ENCODE assay signal across 8 mouse cellular contexts in genomic region chr1:127868300-127869261, GRCm38 (mm10). TPM values are rescaled to one million over a fixed set of nuclear protein-coding genes. Genes with fewer than 3 reads are reported as not detected.
DNase-seq lines count a peak whose midpoint lies in the region; ATAC-seq and TF ChIP-seq lines count a peak whose summit lies in the region.

TSS of gene Rab3gap1 (plus strand) at chr1:127868773.

- peak; percentile 98 for ATAC-seq in embryonic facial prominence, embryonic 13.5 days (ENCODE audit: insufficient number of reproducible peaks, insufficient read depth, low FRiP score, low TSS enrichment, low read depth)
- peak; percentile 98 for ATAC-seq in limb, embryonic 13.5 days (ENCODE audit: low FRiP score, low read depth)
- ATAC-seq in midbrain, embryonic 16.5 days = peak; percentile 99

- TF ChIP-seq EP300 in heart, adult 2 months (IDR thresholded peaks at IDR 0.05; ENCODE audit: insufficient read depth, low read depth, low read length) = no peak

- H3K9ac ChIP-seq in embryonic facial prominence, embryonic 13.5 days = peak within 1 kb of the TSS; percentile 86
- H3K9ac ChIP-seq in heart, adult 2 months (ENCODE audit: low read depth, low read length) = peak within 1 kb of the TSS; percentile 74
- H3K9ac ChIP-seq in limb, embryonic 13.5 days = peak within 1 kb of the TSS; percentile 81
- peak within 1 kb of the TSS; percentile 83 for H3K9ac ChIP-seq in midbrain, embryonic 16.5 days (ENCODE audit: low read depth, low read length)

- peak within 1 kb of the TSS; percentile 86 for H3K27ac ChIP-seq in embryonic facial prominence, embryonic 13.5 days
- H3K27ac ChIP-seq in heart, adult 2 months = peak within 1 kb of the TSS; percentile 88
- peak within 1 kb of the TSS; percentile 55; the same call in 1 of the 2 replicates for H3K27ac ChIP-seq in limb, embryonic 13.5 days
- peak within 1 kb of the TSS; percentile 86 for H3K27ac ChIP-seq in midbrain, embryonic 16.5 days (ENCODE audit: low read length)

- H3K4me1 ChIP-seq in embryonic facial prominence, embryonic 13.5 days = peaks cover 4% of the 10 kb centered on the region
- H3K4me1 ChIP-seq in heart, adult 2 months (ENCODE audit: control insufficient read depth, insufficient read depth, low read length) = peaks cover 1% of the 10 kb centered on the region
- H3K4me1 ChIP-seq in limb, embryonic 13.5 days = peaks cover 7% of the 10 kb centered on the region
- peaks cover 10% of the 10 kb centered on the region for H3K4me1 ChIP-seq in midbrain, embryonic 16.5 days (ENCODE audit: control insufficient read depth, insufficient read depth, low read length)

- no peaks in the 10 kb centered on the region for H3K27me3 ChIP-seq in embryonic facial prominence, embryonic 13.5 days
- H3K27me3 ChIP-seq in heart, adult 2 months (ENCODE audit: control insufficient read depth, insufficient read depth, low read length) = no peaks in the 10 kb centered on the region
- H3K27me3 ChIP-seq in limb, embryonic 13.5 days = no peaks in the 10 kb centered on the region
- no peaks in the 10 kb centered on the region for H3K27me3 ChIP-seq in midbrain, embryonic 16.5 days (ENCODE audit: control insufficient read depth, insufficient read depth, low read depth, low read length)

- no peak for TF ChIP-seq CTCF in heart, adult 2 months (IDR thresholded peaks at IDR 0.05)

- H3K9me3 ChIP-seq in embryonic facial prominence, embryonic 13.5 days = no peaks in the 10 kb centered on the region
- H3K9me3 ChIP-seq in limb, embryonic 13.5 days = no peaks in the 10 kb centered on the region
- no peaks in the 10 kb centered on the region for H3K9me3 ChIP-seq in midbrain, embryonic 16.5 days (replicated peaks; ENCODE audit: control insufficient read depth, low read length, poor library complexity, severe bottlenecking)

- intact Hi-C loops in heart, adult 2 months (cut with DNase I) = loop anchor here (5.0 kb wide), 2 partner anchors 96 to 234 kb away; partner anchors contain the start of genes Ccnt2, R3hdm1 and Zranb3

- H3K79me2 ChIP-seq in heart, adult 2 months (replicated peaks; ENCODE audit: control insufficient read depth, insufficient read depth, low read length) = peaks cover 3% of the 10 kb centered on the region; the same call in 1 of the 2 replicates

- WGBS in embryonic facial prominence, embryonic 13.5 days = 13% methylated on average over 47 of the region's 47 CpGs
- WGBS in heart, adult 2 months = 12% methylated on average over 47 of the region's 47 CpGs
- WGBS in limb, embryonic 13.5 days = 11% methylated on average over 47 of the region's 47 CpGs
- 11% methylated on average over 47 of the region's 47 CpGs for WGBS in midbrain, embryonic 16.5 days

- peak within 1 kb of the TSS; percentile 82 for H3K4me3 ChIP-seq in embryonic facial prominence, embryonic 13.5 days
- peak within 1 kb of the TSS; percentile 81 for H3K4me3 ChIP-seq in heart, adult 2 months
- H3K4me3 ChIP-seq in limb, embryonic 13.5 days = peak within 1 kb of the TSS; percentile 79
- H3K4me3 ChIP-seq in midbrain, embryonic 16.5 days (ENCODE audit: low read depth, low read length) = peak within 1 kb of the TSS; percentile 77

- peak; percentile 93 for TF ChIP-seq POLR2A in heart, adult 2 months (IDR thresholded peaks at IDR 0.05; ENCODE audit: insufficient read depth, low read depth, low read length)

- H3K36me3 ChIP-seq in embryonic facial prominence, embryonic 13.5 days = peaks cover 20% of the 10 kb centered on the region
- peaks cover 4% of the 10 kb centered on the region for H3K36me3 ChIP-seq in heart, adult 2 months (ENCODE audit: control insufficient read depth, insufficient read depth, low read length)
- H3K36me3 ChIP-seq in limb, embryonic 13.5 days = peaks cover 15% of the 10 kb centered on the region
- peaks cover 2% of the 10 kb centered on the region; the same call in 1 of the 2 replicates for H3K36me3 ChIP-seq in midbrain, embryonic 16.5 days (ENCODE audit: control insufficient read depth, insufficient read depth, low read length)

- DNase-seq in 3134 (ENCODE audit: extremely low read depth, insufficient read length, low spot score) = peak; percentile 95
- DNase-seq in adrenal gland, postnatal 36 days = peak; percentile 92 to 95
- DNase-seq in heart, adult 2 months = peak; percentile 91 to 92
- peak; percentile 87 to 92 for DNase-seq in kidney, adult 8-10 months
- DNase-seq in spleen, postnatal 10 days (ENCODE audit: low spot score in 2 of 2) = peak; percentile 88 to 95

- peak within 1 kb of the TSS; percentile 60 for H3K4me2 ChIP-seq in embryonic facial prominence, embryonic 13.5 days
- peak within 1 kb of the TSS; percentile 71 for H3K4me2 ChIP-seq in limb, embryonic 13.5 days (replicated peaks)
- H3K4me2 ChIP-seq in midbrain, embryonic 16.5 days (ENCODE audit: low read length) = peak within 1 kb of the TSS; percentile 77

RNA-seq across cellular contexts. Expression of gene Rab3gap1, which starts in this region (rescaled TPM):
- 10 to 100 TPM; 49.7 to 50.2 TPM for total RNA-seq in adrenal gland, postnatal 36 days (2021)
- 24.7 and 25.7 TPM in 2 replicates for polyA plus RNA-seq in embryonic facial prominence, embryonic 13.5 days (2015; fragmentation: Nextera tagmentation; extraction: Ambion mirVana)
- total RNA-seq in heart, adult 2 months (2021) = 10 to 100 TPM; 34.1 to 36.2 TPM
- polyA plus RNA-seq in heart, adult 2 months (2012; rRNA removed) = 11.4 and 19.4 TPM in 2 replicates
- 22.9 and 24.2 TPM in 2 replicates for polyA plus RNA-seq in limb, embryonic 13.5 days (2015; fragmentation: Nextera tagmentation; extraction: Ambion mirVana)
- polyA plus RNA-seq in midbrain, embryonic 16.5 days (2015; fragmentation: Nextera tagmentation; extraction: Ambion mirVana) = 23.3 and 23.5 TPM in 2 replicates

Comparison
In these comparisons a context has a peak if more than half of its experiments do, and no peak if none do; other contexts are left out.
1. Peak in every context shown above with its lines: DNase-seq, ATAC-seq, H3K4me3 ChIP-seq and H3K27ac ChIP-seq.